Mouse (Mus musculus) liver, embryonic 14.5 days (tissue): ENCODE measurements around the gene Inhba. TPM values are rescaled to one million over a fixed set of nuclear protein-coding genes. Genes with fewer than 3 reads are reported as not detected.

Source experiments
- ATAC-seq: fragments of 200-750 bp; cut with Nextera tagmentation; 2 replicates; pipeline ENCODE4 v1.8.0; 2017; ENCODE audit warnings: moderate number of reproducible peaks, mild to moderate bottlenecking, moderate library complexity; ENCODE audit not compliant: insufficient read depth
- DNase-seq, 3 experiments: peaks; one replicate each; pipeline ENCODE4 v3.0.0-alpha.2; 2012 to 2013; ENCODE audit warnings: low read depth in 3 of 3, low spot score in 3 of 3
- H3K27ac ChIP-seq: fragments of 300-500 bp; sonication (generic); 2 replicates; pipeline ENCODE4 v1.5.1; 2014; ENCODE audit warnings: moderate library complexity, mild to moderate bottlenecking, control low read depth, inconsistent platforms
- H3K27me3 ChIP-seq: fragments of 300-500 bp; sonication (generic); 2 replicates; pipeline ENCODE4 v1.6.1; 2014; ENCODE audit warnings: mild to moderate bottlenecking, low read length, moderate library complexity; ENCODE audit not compliant: control insufficient read depth, insufficient read depth
- H3K36me3 ChIP-seq: fragments of 300-500 bp; sonication (generic); replicated peaks from 2 replicates; pipeline ENCODE4 v1.6.1; 2014; ENCODE audit warnings: low read depth; ENCODE audit not compliant: control insufficient read depth, insufficient read depth
- H3K4me1 ChIP-seq, 2 experiments: fragments of 200-500 bp in 1 of 2; fragments of 300-500 bp in 1 of 2; sonication (generic) in 1 of 2; replicated peaks; 2 replicates each; pipeline ENCODE4 v1.6.1; 2012 to 2014; ENCODE audit warnings: antibody characterized with exemption in 1 of 2, inconsistent platforms in 1 of 2, low read length in 1 of 2; ENCODE audit not compliant: control insufficient read depth in 2 of 2, insufficient read depth in 2 of 2
- H3K4me2 ChIP-seq: fragments of 300-500 bp; sonication (generic); 2 replicates; pipeline ENCODE4 v1.6.1; 2014; ENCODE audit warnings: low read depth, mild to moderate bottlenecking, control low read depth, moderate library complexity
- H3K4me3 ChIP-seq, 2 experiments: fragments of 200-500 bp in 1 of 2; fragments of 300-500 bp in 1 of 2; sonication (generic) in 1 of 2; 2 replicates each; pipeline ENCODE4 v1.5.1; 2012 to 2014; ENCODE audit warnings: low read depth in 2 of 2, low read length in 2 of 2, mild to moderate bottlenecking in 2 of 2, control low read depth in 1 of 2, inconsistent platforms in 1 of 2, moderate library complexity in 1 of 2; ENCODE audit not compliant: insufficient read depth in 1 of 2
- H3K9ac ChIP-seq: fragments of 300-500 bp; sonication (generic); replicated peaks from 2 replicates; pipeline ENCODE4 v1.6.1; 2014; ENCODE audit warnings: mild to moderate bottlenecking, control low read depth, moderate library complexity
- H3K9me3 ChIP-seq: fragments of 300-500 bp; sonication (generic); 2 replicates; pipeline ENCODE4 v1.6.1; 2016; ENCODE audit warnings: low read length, mixed read lengths; ENCODE audit not compliant: control insufficient read depth
- CTCF ChIP-seq: IDR thresholded peaks from 2 replicates; pipeline ENCODE4 v1.5.1; 2016; ENCODE audit warnings: antibody characterized with exemption, low read depth, control low read depth
- EP300 ChIP-seq: IDR thresholded peaks from 2 replicates; pipeline ENCODE4 v1.6.1; 2016; ENCODE audit warnings: antibody characterized with exemption, low read depth
- WGBS: fragments of 180-500 bp; shearing (Covaris S2); extraction: QIAGEN DNeasy Blood & Tissue Kit; methylation state at CpG from one replicate; pipeline ENCODE4 v1.1.7; 2014; ENCODE audit not compliant: insufficient replicate concordance; 5-methylcytosine and 5-hydroxymethylcytosine counted together
- polyA plus RNA-seq, 2 experiments: library from polyadenylated mRNA; depleted of rRNA in 1 of 2; stranded (reverse) in 1 of 2; unstranded in 1 of 2; fragments of >200 nt; fragmentation: Nextera tagmentation in 1 of 2; extraction: Ambion mirVana in 1 of 2; gene quantifications; 2 replicates each; pipeline versions ENCODE4 v1.2.1 to v1.2.3; 2012 to 2014

Gene Inhba
- polyA plus RNA-seq, 2 experiments: 0.29 to 0.48 TPM

GRCm38 (mm10) chr13:16032935-16033592 lies 21.4 kb downstream of the Inhba start:
- ATAC-seq: no peak
- 44% methylated on average over 6 of the region's 6 CpGs for WGBS
- no peaks in the 10 kb centered on the region for H3K9me3 ChIP-seq

DNA sequence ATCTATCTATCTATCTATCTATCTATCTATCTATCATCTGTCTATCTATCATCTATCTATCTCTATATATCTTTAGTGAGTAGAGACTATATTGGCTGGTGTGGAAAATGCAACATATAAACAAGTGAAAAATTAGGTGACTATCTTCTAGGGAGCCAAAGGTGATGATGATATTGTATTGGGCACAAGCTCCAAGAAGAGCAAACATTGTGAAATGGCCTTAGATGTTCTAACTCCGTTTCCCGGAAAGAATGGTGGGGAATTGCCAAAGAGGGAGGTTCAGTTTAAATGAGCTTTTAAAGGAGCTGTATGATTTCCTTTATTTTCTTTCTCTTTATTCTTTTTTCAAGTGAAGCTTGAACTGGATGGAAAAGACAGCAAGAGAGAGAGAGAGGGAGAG lies 57.4 kb downstream of the Inhba start:
- Histone ChIP-seq H3K36me3 (no peaks in the 10 kb centered on the region), H3K4me3 (no peak overlapping the region), H3K27me3 (no peaks in the 10 kb centered on the region), H3K9ac (no peak overlapping the region), H3K27ac (no peak overlapping the region), H3K9me3 (no peaks in the 10 kb centered on the region), H3K4me2 (no peak overlapping the region), H3K4me1 (no peaks in the 10 kb centered on the region)
- 63% methylated on average over 2 of the region's 2 CpGs for WGBS
- no peak for DNase-seq
- no peak for ATAC-seq
- TF ChIP-seq EP300: no peak
- no peak for TF ChIP-seq CTCF

More at GRCm38 (mm10) chr13:16032935-16033592, 21.4 kb downstream of the Inhba start:
- no peak overlapping the region for H3K4me2 ChIP-seq
- H3K9ac ChIP-seq: no peak overlapping the region
- H3K4me1 ChIP-seq: no peaks in the 10 kb centered on the region
- TF ChIP-seq EP300: no peak
- TF ChIP-seq CTCF: no peak
- H3K4me3 ChIP-seq: no peak overlapping the region
- H3K27me3 ChIP-seq: no peaks in the 10 kb centered on the region
- DNase-seq: no peak
- H3K36me3 ChIP-seq: no peaks in the 10 kb centered on the region
- H3K27ac ChIP-seq: no peak overlapping the region

GRCm38 (mm10) chr13:16077276-16077675 lies 65.6 kb downstream of the Inhba start:
- H3K27ac ChIP-seq: no peak overlapping the region
- 65% methylated on average over 5 of the region's 5 CpGs for WGBS
- ATAC-seq (no peak), DNase-seq (no peak)
- H3K4me2 ChIP-seq: no peak overlapping the region
- no peaks in the 10 kb centered on the region for H3K4me1 ChIP-seq
- H3K9me3 ChIP-seq: no peaks in the 10 kb centered on the region
- H3K27me3 ChIP-seq: no peaks in the 10 kb centered on the region
- H3K4me3 ChIP-seq: no peak overlapping the region
- no peak overlapping the region for H3K9ac ChIP-seq
- no peaks in the 10 kb centered on the region for H3K36me3 ChIP-seq
- TF ChIP-seq CTCF: no peak
- TF ChIP-seq EP300: no peak

- TF ChIP-seq EP300: no peak
- no peak for TF ChIP-seq CTCF
- WGBS: 50% methylated on average over 7 of the region's 7 CpGs
- no peak for DNase-seq
Observed at GRCm38 (mm10) chr13:16078216-16078731, 66.6 kb downstream of the Inhba start.

DNA sequence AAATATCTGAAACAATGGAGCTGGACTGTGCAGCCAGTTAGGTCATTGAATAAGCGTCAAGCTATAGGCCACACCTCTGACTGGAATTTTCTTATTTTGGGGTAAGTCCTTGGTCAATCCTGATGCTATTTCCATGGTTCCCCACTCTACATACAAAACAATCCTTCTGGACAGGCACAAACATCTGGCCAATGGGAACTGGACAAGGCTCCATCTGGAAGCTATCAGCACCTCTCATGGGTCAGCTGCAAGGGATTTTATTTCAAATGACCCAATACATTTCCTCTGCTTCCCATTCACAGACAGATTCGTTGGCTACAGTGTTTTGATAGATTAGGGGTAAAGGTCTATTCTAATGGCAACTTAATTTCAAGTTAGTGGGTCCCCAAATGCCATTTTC lies 68.6 kb downstream of the Inhba start:
- Histone ChIP-seq H3K4me1 (no peaks in the 10 kb centered on the region), H3K4me2 (no peak overlapping the region), H3K9ac (no peak overlapping the region), H3K4me3 (no peak overlapping the region), H3K27me3 (no peaks in the 10 kb centered on the region), H3K27ac (no peak overlapping the region), H3K9me3 (no peaks in the 10 kb centered on the region), H3K36me3 (no peaks in the 10 kb centered on the region)
- WGBS: 40% methylated on average over 2 of the region's 2 CpGs
- DNase-seq (no peak), ATAC-seq (no peak)
- TF ChIP-seq EP300 (no peak), CTCF (no peak)

More at GRCm38 (mm10) chr13:16078216-16078731, 66.6 kb downstream of the Inhba start:
- H3K36me3 ChIP-seq: no peaks in the 10 kb centered on the region
- H3K4me2 ChIP-seq: no peak overlapping the region
- no peak overlapping the region for H3K4me3 ChIP-seq
- no peak overlapping the region for H3K9ac ChIP-seq
- H3K27me3 ChIP-seq: no peaks in the 10 kb centered on the region
- no peak for ATAC-seq
- H3K27ac ChIP-seq: no peak overlapping the region
- H3K4me1 ChIP-seq: no peaks in the 10 kb centered on the region
- H3K9me3 ChIP-seq: no peaks in the 10 kb centered on the region
